Mouse (Mus musculus) testis, postnatal 14 days (tissue): Measurements from ENCODE around the gene Nck1.

Experiments
- DNase-seq: peaks from one replicate; pipeline ENCODE4 v3.0.0; 2021; ENCODE audit warnings: low spot score

Gene Nck1

DNA sequence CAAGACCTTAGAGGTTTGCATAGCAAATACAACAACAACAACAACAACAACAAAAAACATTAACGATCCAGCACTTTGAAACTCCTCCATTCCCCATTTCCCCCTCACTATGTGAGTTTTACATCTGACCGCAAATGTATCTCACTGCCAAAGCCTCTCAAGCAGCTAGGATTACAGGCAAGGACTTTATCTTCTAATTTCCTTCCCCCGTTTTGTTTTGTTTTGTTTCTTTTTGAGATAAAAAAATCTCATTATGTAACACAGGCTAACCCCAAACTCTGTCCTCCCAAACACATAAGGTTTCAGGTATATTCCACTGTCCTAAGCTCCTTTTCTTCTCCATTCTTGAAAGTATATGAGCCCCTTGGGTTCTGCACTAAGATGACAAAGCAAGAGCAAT, 11.2 kb downstream of the Nck1 start:
- no peak for DNase-seq

DNA sequence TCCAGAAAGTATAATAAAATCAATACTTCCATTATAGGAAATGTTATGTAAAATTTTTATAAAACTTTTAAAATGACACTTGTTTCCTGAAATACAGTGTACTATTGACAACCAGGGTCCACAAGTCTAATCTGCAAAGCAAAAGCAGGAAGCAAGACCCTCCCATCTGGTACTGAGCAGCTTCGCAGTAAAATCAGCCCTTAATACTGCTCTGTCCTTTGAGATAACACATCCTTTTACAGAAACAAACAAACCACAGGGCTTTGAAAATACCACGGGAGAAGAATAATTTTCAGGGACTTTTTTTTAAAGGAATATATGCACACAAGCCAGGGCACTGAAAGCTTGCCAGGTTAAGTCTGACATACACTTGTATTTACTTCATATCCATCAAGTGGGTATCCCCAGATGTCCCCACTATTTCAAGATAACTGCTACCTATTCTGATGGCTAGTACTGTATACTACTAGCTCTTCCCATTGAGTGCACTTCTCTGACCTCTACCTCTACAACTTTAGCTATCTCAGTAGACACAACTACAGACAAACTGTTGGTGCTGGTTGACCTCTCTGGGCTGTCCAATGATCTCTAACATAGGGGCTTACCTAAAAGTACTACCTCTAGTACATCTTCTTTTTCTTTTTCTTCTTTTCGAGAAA, 13.0 kb downstream of the Nck1 start:
- no peak for DNase-seq

DNA sequence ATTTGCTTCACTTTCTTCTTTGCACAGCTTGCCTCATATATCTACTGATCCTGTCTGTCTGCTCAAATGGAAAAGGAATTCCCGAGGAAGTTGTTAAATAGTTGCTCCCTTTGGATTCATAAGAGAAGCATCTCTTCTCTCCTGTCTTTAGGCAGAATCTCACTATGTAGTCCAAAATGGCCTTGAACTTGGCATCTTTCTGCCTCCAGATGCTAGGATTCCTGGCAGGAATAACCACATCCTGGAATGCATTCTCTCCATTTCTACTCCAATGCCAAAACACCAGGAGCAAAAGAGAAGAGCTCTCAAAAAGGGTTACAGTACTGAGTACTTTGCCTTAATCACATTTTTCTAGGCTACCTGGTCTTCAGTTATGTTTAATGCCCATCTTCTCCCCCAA, 14.6 kb downstream of the Nck1 start:
- no peak for DNase-seq

DNA sequence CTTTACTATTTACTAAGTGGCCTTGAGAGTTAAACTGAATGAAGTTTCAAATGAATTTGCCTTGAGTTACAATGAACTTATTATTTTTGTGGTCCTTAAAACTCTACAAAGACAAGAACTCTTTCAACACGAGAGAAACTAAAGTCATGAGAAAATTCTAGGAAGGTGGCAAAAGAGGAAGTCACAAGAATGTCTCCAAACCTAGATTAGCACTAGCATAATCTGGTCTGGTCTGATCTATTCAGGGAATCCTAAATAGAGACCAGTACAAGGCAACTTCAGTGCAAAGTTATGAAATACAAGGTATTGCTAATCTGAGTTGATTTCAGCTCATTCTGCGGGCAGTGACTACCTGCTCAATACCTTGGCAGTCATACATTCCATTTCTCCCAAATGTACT, 20.7 kb downstream of the Nck1 start:
- DNase-seq: no peak

DNA sequence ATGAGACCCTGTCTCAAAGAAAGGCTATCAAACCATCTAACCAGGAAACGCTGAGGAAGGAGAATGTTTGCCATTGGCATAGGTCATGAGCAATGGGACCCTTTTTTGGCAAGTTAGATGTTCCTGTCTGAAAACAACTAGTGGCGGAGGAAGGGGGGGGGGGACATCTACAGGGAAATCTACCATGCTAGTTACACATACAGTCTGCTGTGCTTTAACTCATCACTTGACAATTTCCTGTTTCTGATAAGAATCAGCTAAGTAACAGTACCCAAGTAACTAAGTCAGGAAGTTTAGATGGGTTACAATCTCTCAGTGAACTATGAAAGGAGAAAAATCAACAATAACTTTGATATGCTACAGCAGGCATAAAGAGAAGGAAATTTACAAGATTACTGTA, 23.9 kb downstream of the Nck1 start:
- DNase-seq: no peak

DNA sequence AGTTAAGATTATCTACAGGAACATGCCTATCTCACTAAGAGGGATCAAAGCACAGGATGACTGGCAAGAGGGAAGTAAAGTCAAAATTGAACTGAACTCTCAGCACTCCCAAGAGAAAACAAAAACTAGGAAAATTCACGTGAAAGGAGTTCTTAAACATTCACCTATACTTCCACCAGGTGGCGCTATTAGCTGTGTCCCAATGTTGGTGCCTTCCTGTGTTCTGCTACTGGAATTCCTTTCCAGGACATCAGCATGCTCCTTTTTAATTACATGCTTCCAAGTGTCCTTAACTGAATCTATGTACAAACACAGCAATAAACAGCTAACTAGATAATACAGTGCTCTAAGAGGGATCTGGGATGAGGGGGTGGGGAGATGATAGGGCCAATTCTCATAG, 25.3 kb downstream of the Nck1 start:
- peak; percentile 20 for DNase-seq

DNA sequence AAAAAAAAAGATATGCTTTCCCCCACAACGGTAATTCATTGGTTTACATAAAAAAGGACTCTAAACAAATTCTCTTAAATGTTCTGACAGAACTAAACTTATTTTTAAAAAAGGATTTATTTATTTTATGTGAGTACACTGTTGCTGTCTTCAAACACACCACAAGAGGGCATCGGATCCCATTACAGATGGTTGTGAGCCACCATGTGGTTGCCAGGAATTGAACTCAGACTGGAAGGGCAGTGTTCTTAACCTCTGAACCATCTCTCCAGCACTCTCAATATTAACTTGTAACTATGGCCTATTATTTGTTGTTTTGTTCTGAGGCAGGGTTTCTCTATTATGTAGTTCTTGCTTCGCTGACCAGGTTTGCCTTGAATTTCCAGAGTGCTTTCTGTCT, 25.9 kb downstream of the Nck1 start:
- DNase-seq: no peak

DNA sequence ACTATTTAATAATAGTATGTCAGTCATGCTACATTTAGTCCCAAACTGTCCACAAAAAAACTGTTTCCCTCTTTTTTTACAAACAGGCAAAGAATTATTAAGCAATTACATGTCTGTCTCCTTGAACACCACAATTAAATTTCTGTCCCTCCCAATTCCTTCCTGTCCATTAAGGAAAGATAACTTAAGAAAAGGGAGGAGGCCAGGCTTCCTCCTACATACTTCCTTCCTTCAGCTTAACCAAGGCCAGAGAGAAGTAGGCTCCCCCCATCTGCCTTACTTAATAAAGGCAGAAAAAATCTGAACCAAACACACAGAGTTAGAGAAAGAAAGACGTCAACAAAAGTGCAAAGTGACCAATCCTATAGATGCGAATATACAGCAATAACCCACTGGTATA, 38.4 kb downstream of the Nck1 start:
- DNase-seq: no peak

DNA sequence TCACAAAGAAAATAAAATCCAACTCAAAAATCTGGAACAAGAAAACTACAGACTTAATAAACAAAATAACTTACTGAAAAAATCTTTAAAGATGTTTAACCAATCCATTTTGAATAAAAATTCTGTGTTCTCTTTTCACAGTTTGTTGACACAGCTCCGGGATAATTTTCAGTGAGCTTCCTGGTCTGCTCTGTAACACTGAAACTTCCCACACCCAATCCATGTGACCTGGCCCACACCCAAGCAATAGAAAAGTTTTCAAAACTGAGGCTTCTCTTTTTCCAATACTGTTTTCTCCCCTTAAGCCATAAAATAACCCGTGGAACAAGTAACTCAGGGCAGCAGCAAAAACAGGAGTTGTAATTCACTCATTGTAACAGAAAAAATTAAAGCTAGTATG, 39.3 kb downstream of the Nck1 start:
- no peak for DNase-seq

DNA sequence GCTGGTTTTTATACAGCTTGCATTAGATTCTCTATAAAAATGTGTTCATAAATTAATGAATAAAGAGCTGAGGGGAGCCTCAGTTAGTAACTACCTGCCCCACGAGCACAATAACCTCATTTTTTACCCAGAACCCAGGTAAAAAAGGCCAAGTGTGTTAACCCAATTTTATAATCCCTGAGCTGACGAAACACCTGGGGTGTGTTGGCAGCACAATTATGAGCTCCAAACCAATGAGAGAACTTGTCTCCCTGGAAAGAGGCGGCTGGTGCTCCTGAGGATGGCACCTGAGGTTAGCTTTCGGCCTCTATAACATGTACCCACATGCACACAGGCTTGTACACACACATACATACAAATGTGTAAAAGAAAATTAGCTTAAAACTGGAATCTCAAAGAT, 40.4 kb downstream of the Nck1 start:
- no peak for DNase-seq

DNA sequence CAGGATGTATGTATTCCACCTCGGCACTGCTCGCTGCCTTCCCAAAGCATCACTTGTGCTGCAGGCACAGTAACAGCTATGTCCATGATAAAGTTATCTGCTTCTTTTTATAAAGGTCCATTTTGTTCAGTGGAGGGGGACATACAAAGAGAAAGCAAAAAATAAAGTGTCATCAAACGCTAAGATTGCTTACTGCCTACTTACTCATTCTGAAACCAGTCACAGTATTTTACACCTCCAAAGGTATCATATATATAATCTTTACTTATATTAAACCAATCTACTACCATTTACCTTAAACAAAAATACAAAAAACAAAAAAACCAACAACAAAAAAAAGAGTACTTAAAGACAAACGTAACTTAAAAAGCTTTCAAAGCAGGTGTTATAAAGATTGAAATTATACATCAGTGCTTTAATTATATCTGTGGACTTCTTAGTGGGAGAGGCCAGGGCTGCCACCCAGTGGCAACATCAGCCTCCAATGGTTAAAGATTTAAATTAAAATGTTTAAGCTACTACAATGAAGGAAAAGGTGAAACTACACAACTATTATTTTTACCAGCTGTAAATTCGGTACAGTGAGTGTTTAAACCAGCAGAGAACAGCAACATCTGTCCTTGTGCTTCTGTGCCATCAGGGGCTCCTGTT, 52.2 kb downstream of the Nck1 start:
- DNase-seq: no peak

DNA sequence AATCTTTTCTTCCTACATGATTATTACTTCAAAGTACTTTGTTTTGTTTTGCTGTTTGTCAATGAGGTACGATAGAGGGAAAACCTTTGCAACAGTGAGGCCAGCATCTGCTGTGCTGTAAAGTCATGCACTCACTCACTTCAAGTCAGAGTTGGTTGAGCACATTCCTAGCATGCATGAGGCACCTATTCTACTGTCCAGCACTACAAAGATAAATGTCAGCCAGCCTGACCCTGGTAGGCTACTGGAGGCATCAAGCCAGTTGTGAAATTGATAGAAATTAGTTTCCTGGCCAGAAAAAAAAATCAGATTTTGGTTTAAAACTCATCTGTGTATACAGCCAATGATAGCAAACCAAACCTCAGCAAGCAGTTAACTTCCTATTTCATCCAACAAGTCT, 54.5 kb downstream of the Nck1 start:
- no peak for DNase-seq

DNA sequence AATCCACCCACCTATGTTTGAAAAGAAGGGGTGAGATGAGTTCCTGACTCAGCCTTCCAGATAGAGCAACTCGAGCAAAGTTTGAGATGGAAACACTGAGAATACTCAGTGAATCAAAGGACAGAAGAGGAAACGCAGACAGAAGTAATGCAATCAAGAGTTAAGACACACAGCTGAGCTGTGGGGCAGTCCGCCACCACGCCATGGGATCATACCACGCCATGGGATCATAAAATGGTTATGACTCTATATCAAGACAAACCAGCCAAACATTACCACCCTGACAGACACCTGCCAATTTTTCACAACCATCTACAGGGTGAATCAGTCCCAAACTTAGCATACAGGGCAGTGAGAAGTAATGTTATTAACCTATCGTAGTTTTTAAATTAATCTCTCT, 57.0 kb downstream of the Nck1 start:
- DNase-seq: no peak

DNA sequence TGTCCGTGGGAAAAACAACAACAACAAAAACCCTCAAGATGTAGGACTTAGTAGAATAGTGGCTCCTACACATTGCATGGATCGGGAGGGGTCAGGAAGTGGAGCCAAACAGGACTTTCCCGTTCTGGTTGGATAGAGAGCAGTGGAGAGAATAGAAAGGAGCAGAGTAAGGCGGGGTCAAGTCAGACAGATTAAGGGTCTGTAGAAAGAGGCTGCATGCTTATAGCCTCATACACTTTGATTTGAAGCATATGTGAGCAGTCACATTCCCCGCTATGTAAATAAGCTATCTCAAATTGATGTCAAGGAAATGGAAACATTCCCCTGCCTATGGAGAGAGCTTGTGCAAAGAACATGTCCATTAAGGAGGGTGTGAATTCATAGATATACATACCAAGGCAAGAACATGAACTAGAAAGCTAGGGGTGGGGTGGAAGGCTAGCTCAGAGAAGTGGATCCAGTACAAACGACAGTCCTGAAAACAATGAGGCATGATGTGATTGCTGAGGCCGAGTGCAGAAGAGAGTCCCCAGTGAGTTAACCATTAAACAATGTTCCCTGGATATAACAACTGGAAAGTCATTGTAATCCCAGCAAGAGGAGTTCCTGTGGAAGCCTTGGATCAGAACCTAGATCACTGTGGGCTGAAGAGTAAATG, 57.7 kb downstream of the Nck1 start:
- no peak for DNase-seq

DNA sequence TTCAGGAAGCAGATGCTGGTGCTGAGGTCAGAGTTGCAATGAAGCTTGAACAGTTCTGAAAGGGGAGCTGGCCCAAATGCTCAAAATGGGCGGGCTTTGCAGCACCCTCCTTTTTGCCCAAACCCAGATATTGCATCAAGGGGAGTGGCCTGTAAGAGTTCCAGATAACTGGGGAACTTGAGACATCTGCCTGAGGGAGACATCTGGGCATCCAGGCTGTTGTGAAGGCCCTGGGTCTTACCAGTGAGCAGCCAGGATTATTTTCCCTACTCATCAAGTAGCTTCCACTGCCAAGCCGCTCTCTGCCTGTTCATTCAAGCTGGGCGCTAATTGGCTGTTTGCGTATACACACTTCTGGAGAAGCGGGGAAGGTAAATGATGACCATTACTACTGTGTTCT, 59.5 kb downstream of the Nck1 start, which contains the start of gene Il20rb:
Gene Il20rb (minus strand): TSS at position 358 of the 400 bp plus-strand sequence.
- no peak for DNase-seq

DNA sequence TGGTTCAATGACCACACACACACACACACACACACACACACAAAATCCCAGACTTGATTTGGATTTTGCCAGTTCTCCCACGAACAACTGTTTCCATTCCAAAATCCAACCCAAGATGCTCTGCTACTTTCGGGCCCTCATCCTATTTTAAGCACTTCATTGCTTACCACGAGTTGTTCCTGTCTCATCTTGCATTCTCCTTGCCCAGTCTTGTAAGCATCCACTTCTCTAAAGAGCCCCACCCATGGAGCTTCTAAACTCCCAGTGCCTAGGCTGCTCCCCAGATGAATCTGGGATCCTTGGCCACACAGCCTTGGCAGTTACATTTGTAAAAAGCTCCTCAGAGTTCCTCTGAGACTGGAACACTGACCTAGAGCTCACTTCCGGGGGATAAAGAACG, 62.6 kb downstream of the Nck1 start:
- no peak for DNase-seq

DNA sequence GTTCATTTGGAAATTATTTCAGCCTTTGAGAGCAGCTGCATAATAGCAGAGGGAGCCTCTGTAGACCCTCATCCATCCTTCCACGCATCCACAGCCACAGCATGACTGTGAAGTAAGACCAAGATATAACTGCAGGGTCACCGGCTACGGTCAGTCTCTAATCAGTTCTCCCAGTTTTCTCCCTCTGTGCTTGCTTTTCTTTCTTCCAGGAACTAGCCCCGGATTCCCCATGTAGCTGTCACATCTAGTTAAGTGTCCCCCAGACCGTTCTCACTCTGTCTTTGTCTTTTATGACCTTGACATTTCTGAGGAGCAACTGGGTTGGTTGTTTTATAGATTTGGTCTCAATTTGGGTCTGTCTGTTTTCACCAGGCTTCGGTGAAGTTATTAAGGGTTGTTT, 64.3 kb downstream of the Nck1 start:
- DNase-seq: no peak

DNA sequence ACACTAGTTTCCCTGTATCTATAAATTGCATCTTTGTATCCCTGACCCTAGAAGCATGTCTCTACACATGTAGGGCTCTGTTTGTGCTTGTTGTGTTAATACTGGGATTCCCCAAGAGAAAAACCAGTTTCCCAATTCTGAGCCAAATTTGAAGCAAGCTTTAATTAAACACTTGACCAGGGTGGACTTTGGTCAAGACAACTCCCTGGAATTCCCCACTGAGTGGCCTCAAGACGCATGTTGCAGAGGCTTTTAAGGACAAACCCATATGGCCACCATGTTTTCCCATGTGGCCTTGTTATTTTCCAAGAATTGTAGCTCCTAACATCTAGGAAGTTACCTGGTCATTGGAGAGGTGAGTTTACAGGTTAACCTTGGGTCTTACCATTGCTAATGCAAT, 71.9 kb downstream of the Nck1 start:
- DNase-seq: no peak

DNA sequence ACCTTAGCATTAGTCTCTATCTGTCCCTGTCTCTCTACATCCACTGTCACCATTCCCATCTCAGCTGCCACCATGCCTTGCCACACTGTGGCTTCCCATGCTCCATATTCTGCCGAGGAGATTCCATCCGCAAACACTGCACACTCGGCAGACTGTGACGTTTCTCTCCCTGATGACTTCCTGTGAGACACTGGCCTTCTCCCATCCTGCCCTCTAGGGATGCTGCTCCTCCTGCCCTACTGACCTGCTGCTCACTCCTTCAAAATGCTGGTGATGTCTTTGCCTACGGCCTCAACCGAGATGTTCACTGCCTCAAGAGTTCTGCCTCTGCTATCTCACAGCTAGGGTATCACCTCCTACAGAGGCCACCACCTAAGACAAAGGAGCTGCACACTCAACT, 72.6 kb downstream of the Nck1 start:
- no peak for DNase-seq

DNA sequence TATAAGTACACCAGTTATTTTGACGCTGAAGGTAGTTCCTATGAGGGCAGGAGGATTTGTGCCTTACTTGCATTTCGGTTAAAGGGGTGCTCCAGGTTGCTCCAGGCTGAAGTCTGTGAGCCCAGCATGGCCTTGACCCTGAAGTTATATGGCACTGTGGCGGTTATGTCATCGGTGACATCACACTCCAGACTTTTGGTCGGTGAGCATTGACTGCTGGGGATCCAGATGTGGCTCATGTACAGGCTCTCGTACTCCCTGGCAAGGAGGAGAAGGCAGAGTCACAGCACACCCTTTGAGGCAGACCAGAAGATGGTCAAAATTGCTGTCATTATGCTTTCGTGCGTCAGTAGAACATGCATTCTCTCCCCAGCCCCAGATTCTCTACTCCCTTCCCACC, 73.0 kb downstream of the Nck1 start:
- DNase-seq: no peak

DNA sequence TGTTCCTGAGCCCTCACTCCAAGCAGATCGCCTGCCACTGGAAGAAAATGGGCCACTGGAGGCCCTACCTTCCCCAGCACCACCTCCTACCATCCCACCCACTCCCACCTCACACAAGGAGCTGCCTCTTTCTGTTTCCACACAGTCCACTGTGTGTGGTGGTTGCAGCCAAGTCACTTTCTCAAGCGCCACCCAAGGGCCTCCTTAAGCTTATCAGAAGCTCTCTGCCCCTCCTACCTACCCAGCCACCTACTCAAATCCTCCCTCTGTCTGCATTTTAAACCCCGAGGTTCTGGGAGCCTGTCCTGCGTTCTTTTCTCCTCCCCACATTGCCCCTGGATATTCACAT, 74.4 kb downstream of the Nck1 start:
- DNase-seq: no peak

DNA sequence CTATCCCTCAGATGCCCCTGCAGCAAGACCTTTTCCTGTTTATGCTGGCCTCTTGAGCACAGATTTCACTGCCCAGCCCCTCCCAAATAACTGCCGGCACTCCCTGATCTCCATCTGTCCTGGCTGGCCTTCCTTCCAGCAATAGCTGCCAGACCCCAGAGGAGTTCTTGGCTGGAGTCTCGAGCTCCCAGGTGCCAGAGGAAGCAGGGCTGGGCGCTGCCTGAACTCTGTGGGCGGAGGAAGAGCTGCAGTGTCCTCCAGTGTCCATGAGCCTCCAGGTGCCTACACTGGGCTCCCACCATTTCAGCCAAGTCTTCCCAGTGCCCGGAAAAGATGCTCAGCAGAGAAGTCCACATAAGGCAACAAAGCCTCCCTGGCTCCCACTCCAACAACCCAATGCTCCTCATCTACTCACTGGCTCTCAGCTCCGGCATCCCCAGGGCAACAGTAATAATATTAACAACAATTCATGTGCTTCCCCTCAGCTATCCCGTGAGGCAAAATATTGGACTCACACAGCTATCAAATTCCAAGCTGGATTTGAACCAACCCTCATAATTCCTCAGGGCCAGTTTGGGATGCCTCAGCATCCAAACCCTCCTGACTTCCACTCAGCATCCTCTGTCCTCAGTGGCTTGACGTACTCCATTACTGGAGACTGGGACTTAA, 74.9 kb downstream of the Nck1 start:
- DNase-seq: peak; percentile 61

DNA sequence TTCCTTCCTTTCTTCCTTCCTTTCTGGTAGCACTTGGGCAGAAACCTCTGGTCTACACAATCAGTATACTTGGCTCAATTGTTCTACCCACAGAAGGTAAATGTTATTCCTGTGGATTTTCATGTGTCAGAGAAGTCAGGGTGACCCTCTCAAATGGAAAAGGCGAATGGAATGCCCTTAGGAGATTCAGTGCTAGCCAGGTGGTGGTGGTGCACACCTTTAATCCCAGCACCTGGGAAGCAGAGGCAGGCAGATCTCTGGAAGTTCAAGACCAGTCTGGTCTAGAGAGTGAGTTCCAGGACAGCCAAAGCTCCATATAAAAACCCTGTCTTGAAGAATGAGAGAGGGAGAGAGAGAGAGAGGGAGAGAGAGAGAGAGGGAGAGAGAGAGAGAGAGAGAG, 75.7 kb downstream of the Nck1 start:
- DNase-seq: no peak
